In genomic region chr7:24357899-24358298, GRCm38 (mm10) we compare ENCODE assay signal across 13 mouse cellular contexts. TPM values are rescaled to one million over a fixed set of nuclear protein-coding genes. Genes with fewer than 3 reads are reported as not detected.
A peak's percentile ranks its signal among the peaks of the same experiment; 100 is the strongest.
DNase-seq lines count a peak whose midpoint lies in the region; ATAC-seq and TF ChIP-seq lines count a peak whose summit lies in the region.
"Had no signal": no experiment of that assay in that cellular context is flagged by ENCODE, and none has a peak within 500 bp of the region (broad histone marks: within the 10 kb centered on the region; RNA-seq: fewer than 3 reads in every experiment).

No protein-coding gene starts in this region.

- TF ChIP-seq CTCF in left cerebral cortex, adult 2 months (IDR thresholded peaks at IDR 0.05) = peak; percentile 38
- peak; percentile 86 for TF ChIP-seq CTCF in ES-Bruce4 (IDR thresholded peaks at IDR 0.05; ENCODE audit: low read depth, low read length)
- no peak for TF ChIP-seq CTCF in cerebellum, adult 2 months (IDR thresholded peaks at IDR 0.05; ENCODE audit: borderline replicate concordance, insufficient read depth, low read depth, low read length)

- TF ChIP-seq POLR2A in ES-Bruce4 (IDR thresholded peaks at IDR 0.05; ENCODE audit: insufficient read depth, low read length) = no peak
- TF ChIP-seq POLR2A in cerebellum, adult 2 months (IDR thresholded peaks at IDR 0.05; ENCODE audit: borderline replicate concordance, insufficient read depth, low read length) = no peak

- intact Hi-C loops in left cerebral cortex, adult 2 months (cut with DNase I) = no loop called here
- intact Hi-C loops in left cerebral cortex, postnatal 36 days (cut with DNase I) = no loop called here

- no peak for TF ChIP-seq EP300 in ES-Bruce4 (IDR thresholded peaks at IDR 0.05; ENCODE audit: insufficient read depth, low read depth, low read length)

- H3K36me3 ChIP-seq in ES-Bruce4 (ENCODE audit: control insufficient read depth, insufficient read depth, low read length, poor library complexity, severe bottlenecking) = no peaks in the 10 kb centered on the region
- H3K36me3 ChIP-seq: kidney, embryonic 15.5 days; stomach, embryonic 15.5 days had no signal

- H3K4me3 ChIP-seq in left cerebral cortex, adult 2 months = no peak overlapping the region
- H3K4me3 ChIP-seq in ES-Bruce4 (ENCODE audit: low read depth, low read length) = no peak overlapping the region
- H3K4me3 ChIP-seq in cerebellum, adult 2 months (replicated peaks; ENCODE audit: insufficient read depth, low read depth, low read length) = no peak overlapping the region
- H3K4me3 ChIP-seq: kidney, embryonic 15.5 days; myocyte; stomach, embryonic 15.5 days had no signal

- no peak for DNase-seq in left cerebral cortex, adult 2 months (ENCODE audit: extremely low spot score in 1 of 2, low spot score in 2 of 2)
- DNase-seq in left cerebral cortex, postnatal 36 days (ENCODE audit: low spot score in 2 of 2) = no peak
- peak; percentile 20 for DNase-seq in CD4-positive helper T cell, adult 2 months (ENCODE audit: low read depth, low spot score)
- peak; percentile 69 for DNase-seq in induced T-regulatory cell, adult 2 months (ENCODE audit: low read depth)
- DNase-seq in cerebellum, adult 2 months = no peak
- DNase-seq: heart, postnatal 4 days; lung, postnatal 10 days had no signal

- no peaks in the 10 kb centered on the region for H3K27me3 ChIP-seq in ES-Bruce4 (ENCODE audit: control insufficient read depth, insufficient read depth, low read length, poor library complexity, severe bottlenecking)
- H3K27me3 ChIP-seq in cerebellum, adult 2 months (ENCODE audit: control insufficient read depth, insufficient read depth, low read length) = no peaks in the 10 kb centered on the region
- H3K27me3 ChIP-seq: stomach, embryonic 15.5 days had no signal

- H3K4me1 ChIP-seq in ES-Bruce4 (ENCODE audit: control insufficient read depth, insufficient read depth, low read length) = no peaks in the 10 kb centered on the region
- no peaks in the 10 kb centered on the region for H3K4me1 ChIP-seq in cerebellum, adult 2 months (ENCODE audit: control insufficient read depth, insufficient read depth, low read length)
- H3K4me1 ChIP-seq: kidney, embryonic 15.5 days; stomach, embryonic 15.5 days had no signal

- no peak for ATAC-seq in megakaryocyte-erythroid progenitor cell, adult 5-6 weeks (replicated peaks; ENCODE audit: low FRiP score, low TSS enrichment, poor library complexity, severe bottlenecking)

- H3K9ac ChIP-seq in ES-Bruce4 (ENCODE audit: low read depth, poor library complexity, severe bottlenecking) = no peak overlapping the region
- H3K9ac ChIP-seq: kidney, embryonic 15.5 days; stomach, embryonic 15.5 days had no signal

- no peaks in the 10 kb centered on the region for H3K9me3 ChIP-seq in ES-Bruce4 (replicated peaks; ENCODE audit: control insufficient read depth, insufficient read depth, low read length, poor library complexity, severe bottlenecking)
- H3K9me3 ChIP-seq: kidney, embryonic 15.5 days; stomach, embryonic 15.5 days had no signal

- WGBS in cerebellum, adult 2 months = 49% methylated on average over 4 of the region's 4 CpGs

- no peak overlapping the region for H3K27ac ChIP-seq in left cerebral cortex, adult 2 months
- no peak overlapping the region for H3K27ac ChIP-seq in ES-Bruce4 (ENCODE audit: insufficient read depth, low read length)
- H3K27ac ChIP-seq in cerebellum, adult 2 months (ENCODE audit: insufficient read depth, low read length) = no peak overlapping the region
- H3K27ac ChIP-seq: kidney, embryonic 15.5 days; stomach, embryonic 15.5 days had no signal

RNA-seq across cellular contexts. Expression of gene Lypd5, which starts 8.9 kb away (rescaled TPM):
- total RNA-seq in left cerebral cortex, adult 2 months (2021) = not detected
- not detected for total RNA-seq in left cerebral cortex, postnatal 36 days (2021)
- not detected in 2 replicates for polyA plus RNA-seq in ES-Bruce4 (2011; ENCODE audit: insufficient read depth, insufficient read length, low read depth, missing spikeins)
- total RNA-seq in megakaryocyte-erythroid progenitor cell, adult 5-6 weeks (2014; fragmentation: Nextera tagmentation) = not detected in 2 replicates
- not detected in 2 replicates for total RNA-seq in megakaryocyte-erythroid progenitor cell, adult 5-6 weeks (2017)
- polyA plus RNA-seq in cerebellum, adult 2 months (2012; rRNA removed) = not detected in 2 replicates
- total RNA-seq: heart, postnatal 4 days; left cerebral cortex, postnatal 25 days had no signal
- polyA plus RNA-seq: kidney, embryonic 15.5 days; myocyte had no signal

RNA-seq across cellular contexts. Expression of gene Kcnn4, which starts 12.2 kb away (rescaled TPM):
- total RNA-seq in left cerebral cortex, adult 2 months (2021) = under 1 TPM; 0.19 to 0.45 TPM
- total RNA-seq in left cerebral cortex, postnatal 36 days (2021) = under 1 TPM; 0.42 to 0.77 TPM
- 1.4 and 1.8 TPM in 2 replicates for polyA plus RNA-seq in ES-Bruce4 (2011; ENCODE audit: insufficient read depth, insufficient read length, low read depth, missing spikeins)
- total RNA-seq in megakaryocyte-erythroid progenitor cell, adult 5-6 weeks (2014; fragmentation: Nextera tagmentation) = 120 and 147 TPM in 2 replicates
- total RNA-seq in megakaryocyte-erythroid progenitor cell, adult 5-6 weeks (2017) = 121 and 155 TPM in 2 replicates
- polyA plus RNA-seq in cerebellum, adult 2 months (2012; rRNA removed) = 0.49 and 0.59 TPM in 2 replicates

RNA-seq across cellular contexts. Expression of gene Tescl, which starts 24.2 kb away (rescaled TPM):
- not detected for total RNA-seq in left cerebral cortex, adult 2 months (2021)
- total RNA-seq in left cerebral cortex, postnatal 36 days (2021) = not detected
- polyA plus RNA-seq in ES-Bruce4 (2011; ENCODE audit: insufficient read depth, insufficient read length, low read depth, missing spikeins) = not detected in 2 replicates
- total RNA-seq in megakaryocyte-erythroid progenitor cell, adult 5-6 weeks (2014; fragmentation: Nextera tagmentation) = not detected in 2 replicates
- not detected in 2 replicates for total RNA-seq in megakaryocyte-erythroid progenitor cell, adult 5-6 weeks (2017)
- polyA plus RNA-seq in cerebellum, adult 2 months (2012; rRNA removed) = 0.22 and 0.39 TPM in 2 replicates
- total RNA-seq: left cerebral cortex, postnatal 25 days had no signal
- polyA plus RNA-seq: stomach, embryonic 15.5 days had no signal

RNA-seq across cellular contexts. Expression of gene Zfp94, which starts 41.4 kb away (rescaled TPM):
- 10 to 100 TPM; 14.0 to 14.5 TPM for total RNA-seq in left cerebral cortex, adult 2 months (2021)
- 10 to 100 TPM; 13.2 to 16.2 TPM for total RNA-seq in left cerebral cortex, postnatal 36 days (2021)
- 4.7 and 5.3 TPM in 2 replicates for polyA plus RNA-seq in ES-Bruce4 (2011; ENCODE audit: insufficient read depth, insufficient read length, low read depth, missing spikeins)
- 3.3 and 6.7 TPM in 2 replicates for total RNA-seq in megakaryocyte-erythroid progenitor cell, adult 5-6 weeks (2014; fragmentation: Nextera tagmentation)
- 3.0 and 4.4 TPM in 2 replicates for total RNA-seq in megakaryocyte-erythroid progenitor cell, adult 5-6 weeks (2017)
- polyA plus RNA-seq in cerebellum, adult 2 months (2012; rRNA removed) = 18.2 and 18.3 TPM in 2 replicates

RNA-seq across cellular contexts. Expression of gene Smg9, which starts 41.5 kb away (rescaled TPM):
- total RNA-seq in left cerebral cortex, adult 2 months (2021) = 10 to 100 TPM; 43.7 to 47.5 TPM
- 10 to 100 TPM; 39.6 to 51.1 TPM for total RNA-seq in left cerebral cortex, postnatal 36 days (2021)
- 25.5 and 37.9 TPM in 2 replicates for polyA plus RNA-seq in ES-Bruce4 (2011; ENCODE audit: insufficient read depth, insufficient read length, low read depth, missing spikeins)
- 32.7 and 41.2 TPM in 2 replicates for total RNA-seq in megakaryocyte-erythroid progenitor cell, adult 5-6 weeks (2014; fragmentation: Nextera tagmentation)
- total RNA-seq in megakaryocyte-erythroid progenitor cell, adult 5-6 weeks (2017) = 11.2 and 26.3 TPM in 2 replicates
- polyA plus RNA-seq in cerebellum, adult 2 months (2012; rRNA removed) = 89.3 and 95.5 TPM in 2 replicates

Comparison
In these comparisons a context has a peak if more than half of its experiments do, and no peak if none do; other contexts are left out.
1. DNase-seq: peak in CD4-positive helper T cell, adult 2 months (single experiment) and induced T-regulatory cell, adult 2 months (single experiment); none in left cerebral cortex, adult 2 months (0 of 2), left cerebral cortex, postnatal 36 days (0 of 2) and cerebellum, adult 2 months (0 of 2).
2. RNA of gene Kcnn4, which starts 12.2 kb away (total RNA-seq): 120 to 155 TPM in megakaryocyte-erythroid progenitor cell, adult 5-6 weeks; 0.42 to 0.77 TPM in left cerebral cortex, postnatal 36 days and 0.19 to 0.45 TPM in left cerebral cortex, adult 2 months; every median in the first group is over 10 times any median in the second.